Mouse (Mus musculus) C2C12 (cell line): ENCODE results near the gene Lyg2. TPM values are rescaled to one million over a fixed set of nuclear protein-coding genes. Genes with fewer than 3 reads are reported as not detected.

Source experiments
- H3K27me3 ChIP-seq: one replicate; pipeline ENCODE4 v1.6.1; 2011; ENCODE audit not compliant: control insufficient read depth, insufficient read depth, insufficient read length
- H3K36me3 ChIP-seq: one replicate; pipeline ENCODE4 v1.6.1; 2011; ENCODE audit not compliant: control insufficient read depth, insufficient read depth
- H3K4me3 ChIP-seq: one replicate; pipeline ENCODE4 v1.5.1; 2011; ENCODE audit warnings: mild to moderate bottlenecking, control low read depth; ENCODE audit not compliant: poor library complexity, insufficient read depth, severe bottlenecking
- H3K79me2 ChIP-seq: one replicate; pipeline ENCODE4 v1.6.1; 2011; ENCODE audit not compliant: control insufficient read depth, insufficient read depth
- H3K79me3 ChIP-seq: one replicate; pipeline ENCODE4 v1.6.1; 2011; ENCODE audit warnings: low read depth, control low read depth
- H3ac ChIP-seq: one replicate; pipeline ENCODE3; 2011; ENCODE audit warnings: low read depth; ENCODE audit not compliant: control insufficient read depth, insufficient read length
- CEBPB ChIP-seq: IDR thresholded peaks from one replicate; pipeline ENCODE4 v1.6.1; 2011; ENCODE audit warnings: low read depth, mild to moderate bottlenecking, control low read depth, moderate library complexity
- CTCF ChIP-seq: IDR thresholded peaks from one replicate; pipeline ENCODE4 v1.5.1; 2011; ENCODE audit not compliant: control insufficient read depth, insufficient read depth, insufficient read length
- FOSL1 ChIP-seq: IDR thresholded peaks from one replicate; pipeline ENCODE4 v1.8.0; 2011; ENCODE audit warnings: mild to moderate bottlenecking, low read length; ENCODE audit not compliant: poor library complexity, insufficient read depth, severe bottlenecking
- MAX ChIP-seq: IDR thresholded peaks from one replicate; pipeline ENCODE4 v1.6.1; 2011; ENCODE audit warnings: mild to moderate bottlenecking, control low read depth
- MYOD1 ChIP-seq: IDR thresholded peaks from one replicate; pipeline ENCODE4 v1.6.1; 2011; ENCODE audit warnings: low read depth; ENCODE audit not compliant: control insufficient read depth, insufficient read length
- MYOG ChIP-seq: IDR thresholded peaks from one replicate; pipeline ENCODE4 v1.6.1; 2011; ENCODE audit not compliant: control insufficient read depth, insufficient read length; ENCODE audit errors: extremely low read depth
- USF1 ChIP-seq: IDR thresholded peaks from one replicate; pipeline ENCODE4 v1.6.1; 2011; ENCODE audit warnings: low read depth, mild to moderate bottlenecking, control low read depth, moderate library complexity
- polyA plus RNA-seq: library from polyadenylated mRNA; unstranded; fragments of >200 nt; fragmentation: generic; extraction: Trizol; gene quantifications from one replicate; pipeline ENCODE4 v1.2.1, GENCODE M21; 2012; ENCODE audit warnings: missing spikeins

Lyg2 gene
- polyA plus RNA-seq, 1 experiment = not detected

DNA sequence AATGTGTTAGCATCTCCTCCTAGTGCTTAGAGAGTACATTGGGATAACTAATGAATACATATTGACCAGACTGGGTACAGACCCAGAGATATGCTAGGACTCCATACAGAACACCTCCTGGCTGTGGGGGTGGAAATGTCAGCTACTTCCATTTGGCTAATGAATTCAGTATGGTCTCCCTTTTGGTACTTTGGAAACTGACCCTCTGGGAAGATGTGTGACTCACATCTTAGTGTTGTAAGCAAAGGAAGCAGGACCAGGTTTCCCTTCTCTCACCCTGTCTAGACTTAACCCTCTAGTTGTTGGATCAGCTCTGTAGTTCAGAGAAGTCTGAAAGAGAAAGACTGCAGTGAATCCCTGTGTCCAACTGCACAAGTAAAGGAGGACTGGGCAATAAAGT lies 21.7 kb downstream of the Lyg2 start:
- Histone ChIP-seq H3K27me3 (no peaks in the 10 kb centered on the region), H3K36me3 (peaks cover 58% of the 10 kb centered on the region), H3K79me2 (peaks cover 38% of the 10 kb centered on the region), H3K4me3 (no peak overlapping the region), H3ac (no peak overlapping the region), H3K79me3 (peaks cover 24% of the 10 kb centered on the region)
- TF ChIP-seq MAX = no peak
- TF ChIP-seq USF1 = no peak
- TF ChIP-seq MYOD1 = no peak
- TF ChIP-seq CTCF = no peak
- no peak for TF ChIP-seq CEBPB
- no peak for TF ChIP-seq FOSL1
- no peak for TF ChIP-seq MYOG

- TF ChIP-seq MYOG (no peak), CEBPB (no peak), MAX (no peak), USF1 (no peak), CTCF (no peak), FOSL1 (no peak), MYOD1 (no peak)
- H3K79me3 ChIP-seq = peaks cover 24% of the 10 kb centered on the region
- H3K27me3 ChIP-seq = no peaks in the 10 kb centered on the region
- no peak overlapping the region for H3K4me3 ChIP-seq
- peaks cover 44% of the 10 kb centered on the region for H3K79me2 ChIP-seq
- H3K36me3 ChIP-seq = peaks cover 32% of the 10 kb centered on the region
- no peak overlapping the region for H3ac ChIP-seq
Measured at GRCm38 (mm10) chr1:37891400-37891799, 24.9 kb downstream of the Lyg2 start.

GRCm38 (mm10) chr1:37890025-37890652 lies 26.2 kb downstream of the Lyg2 start, which contains the start of the genes Mitd1 and Mrpl30:
Gene Mitd1 (minus strand): TSS chr1:37890411.
Gene Mrpl30 (plus strand): TSS chr1:37890477.
- Histone ChIP-seq H3K79me3 (peaks cover 24% of the 10 kb centered on the region), H3K27me3 (no peaks in the 10 kb centered on the region), H3K4me3 (peak within 1 kb of the TSS; percentile 87), H3K36me3 (peaks cover 21% of the 10 kb centered on the region), H3ac (peak within 1 kb of the TSS; percentile 63), H3K79me2 (peaks cover 44% of the 10 kb centered on the region)
- peak; percentile 14 for TF ChIP-seq USF1
- no peak for TF ChIP-seq MYOD1
- no peak for TF ChIP-seq FOSL1
- TF ChIP-seq CTCF = no peak
- peak; percentile 15 for TF ChIP-seq MAX

- H3K36me3 ChIP-seq = peaks cover 16% of the 10 kb centered on the region
- TF ChIP-seq MYOG (no peak), CTCF (no peak), USF1 (no peak), MAX (no peak)
- peaks cover 44% of the 10 kb centered on the region for H3K79me2 ChIP-seq
- peak overlapping the region; percentile 87 for H3K4me3 ChIP-seq
- H3K27me3 ChIP-seq = no peaks in the 10 kb centered on the region
- peaks cover 24% of the 10 kb centered on the region for H3K79me3 ChIP-seq
- peak overlapping the region; percentile 54 for H3ac ChIP-seq
Measured at GRCm38 (mm10) chr1:37889206-37889605, 27.1 kb downstream of the Lyg2 start.

GRCm38 (mm10) chr1:37884451-37884850 lies 31.8 kb downstream of the Lyg2 start:
- no peaks in the 10 kb centered on the region for H3K79me3 ChIP-seq
- no peak for TF ChIP-seq CTCF
- no peak overlapping the region for H3K4me3 ChIP-seq
- peaks cover 5% of the 10 kb centered on the region for H3K79me2 ChIP-seq
- no peak overlapping the region for H3ac ChIP-seq
- peaks cover 27% of the 10 kb centered on the region for H3K36me3 ChIP-seq
- no peaks in the 10 kb centered on the region for H3K27me3 ChIP-seq

DNA sequence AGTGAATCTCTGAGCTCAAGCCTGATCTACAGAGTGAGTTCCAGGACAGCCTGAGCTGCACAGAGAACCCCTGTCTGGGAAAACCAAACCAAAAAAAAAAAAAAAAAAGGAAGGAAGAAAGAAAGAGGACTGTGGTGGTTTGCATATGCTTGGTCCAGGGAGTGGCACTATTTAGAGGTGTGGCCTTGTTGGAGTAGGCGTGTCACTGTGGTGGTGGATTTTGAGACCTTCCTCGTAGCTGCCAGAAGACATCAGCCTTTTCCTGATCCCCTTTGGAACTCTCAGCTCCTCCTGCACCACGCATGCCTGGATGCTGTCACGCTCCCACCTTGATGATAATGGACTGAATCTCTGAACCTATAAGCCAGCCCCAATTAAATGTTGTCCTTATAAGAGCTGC lies 32.9 kb downstream of the Lyg2 start:
- Histone ChIP-seq H3K79me3 (no peaks in the 10 kb centered on the region), H3K79me2 (no peaks in the 10 kb centered on the region), H3K36me3 (peaks cover 38% of the 10 kb centered on the region), H3K27me3 (no peaks in the 10 kb centered on the region), H3K4me3 (no peak overlapping the region), H3ac (no peak overlapping the region)
- TF ChIP-seq MAX (no peak), MYOD1 (no peak), CEBPB (no peak), MYOG (no peak), FOSL1 (no peak), USF1 (no peak), CTCF (no peak)
